Mouse (Mus musculus) liver, embryonic 15.5 days (tissue): ENCODE measurements around the gene Slc25a45. TPM values are rescaled to one million over a fixed set of nuclear protein-coding genes. Genes with fewer than 3 reads are reported as not detected.

Experiments
- polyA plus RNA-seq: library from polyadenylated mRNA; unstranded; fragments of >200 nt; fragmentation: Nextera tagmentation; extraction: Ambion mirVana; gene quantifications from 2 replicates; pipeline ENCODE4 v1.2.1, GENCODE M21; 2015

Slc25a45 gene
- polyA plus RNA-seq, 1 experiment from 2014 or later = 7.1 TPM

Other genes with a start within 250 kb of the Slc25a45 start
- gene Rela, start 240.3 kb upstream of the Slc25a45 start, polyA plus RNA-seq = 23.3 and 24.2 TPM in 2 replicates
- gene Sipa1, start 214.1 kb upstream of the Slc25a45 start, polyA plus RNA-seq = 28.2 and 32.5 TPM in 2 replicates
- 16.8 and 18.4 TPM in 2 replicates for gene Map3k11, start 189.1 kb upstream of the Slc25a45 start, polyA plus RNA-seq
- 9.2 and 12.1 TPM in 2 replicates for gene Pcnx3, start 188.9 kb upstream of the Slc25a45 start, polyA plus RNA-seq
- 0.15 and 0.28 TPM in 2 replicates for gene Kcnk7, start 173.4 kb upstream of the Slc25a45 start, polyA plus RNA-seq
- 110 and 121 TPM in 2 replicates for gene Ehbp1l1, start 151.5 kb upstream of the Slc25a45 start, polyA plus RNA-seq
- 39.3 and 39.8 TPM in 2 replicates for gene Fam89b, start 148.2 kb upstream of the Slc25a45 start, polyA plus RNA-seq
- 1.2 and 3.4 TPM in 2 replicates for gene Ltbp3, start 136.9 kb upstream of the Slc25a45 start, polyA plus RNA-seq
- gene Scyl1, start 106.4 kb upstream of the Slc25a45 start, polyA plus RNA-seq = 21.1 and 24.4 TPM in 2 replicates
- 12.9 and 13.1 TPM in 2 replicates for gene Frmd8, start 2.5 kb upstream of the Slc25a45 start, polyA plus RNA-seq
- gene Tigd3, start 16.3 kb downstream of the Slc25a45 start, polyA plus RNA-seq = 2.8 and 2.9 TPM in 2 replicates
- gene Dpf2, start 35.2 kb downstream of the Slc25a45 start, polyA plus RNA-seq = 52.7 and 59.4 TPM in 2 replicates
- 2.9 and 3.1 TPM in 2 replicates for gene Cdc42ep2, start 47.0 kb downstream of the Slc25a45 start, polyA plus RNA-seq
- 53.8 and 58.9 TPM in 2 replicates for gene Pola2, start 86.4 kb downstream of the Slc25a45 start, polyA plus RNA-seq
- gene Slc22a20, start 108.3 kb downstream of the Slc25a45 start, polyA plus RNA-seq = 0.05 TPM in 1 of 2 replicates, not detected in the other
- gene Capn1, start 138.1 kb downstream of the Slc25a45 start, polyA plus RNA-seq = 25.1 and 26.1 TPM in 2 replicates
- 13.3 and 17.3 TPM in 2 replicates for gene Syvn1, start 168.8 kb downstream of the Slc25a45 start, polyA plus RNA-seq
- 39.5 and 41.8 TPM in 2 replicates for gene Mrpl49, start 180.0 kb downstream of the Slc25a45 start, polyA plus RNA-seq
- gene Fau, start 180.0 kb downstream of the Slc25a45 start, polyA plus RNA-seq = 401 and 446 TPM in 2 replicates
- gene Znhit2, start 183.4 kb downstream of the Slc25a45 start, polyA plus RNA-seq = 19.1 and 19.5 TPM in 2 replicates
- 49.1 and 50.2 TPM in 2 replicates for gene Tm7sf2, start 190.6 kb downstream of the Slc25a45 start, polyA plus RNA-seq
- 27.3 and 30.8 TPM in 2 replicates for gene Vps51, start 199.4 kb downstream of the Slc25a45 start, polyA plus RNA-seq
- not detected in 2 replicates for gene Tmem262, start 202.2 kb downstream of the Slc25a45 start, polyA plus RNA-seq
- gene Gm28374, start 204.4 kb downstream of the Slc25a45 start, polyA plus RNA-seq = 0.48 and 0.67 TPM in 2 replicates
- 19.7 and 24.4 TPM in 2 replicates for gene Zfpl1, start 207.1 kb downstream of the Slc25a45 start, polyA plus RNA-seq
- gene Cdca5, start 207.2 kb downstream of the Slc25a45 start, polyA plus RNA-seq = 34.5 and 35.4 TPM in 2 replicates
- gene AC131692.1, start 216.6 kb downstream of the Slc25a45 start, polyA plus RNA-seq = 0.23 and 0.25 TPM in 2 replicates
- gene Naaladl1, start 228.0 kb downstream of the Slc25a45 start, polyA plus RNA-seq = 3.5 and 3.7 TPM in 2 replicates
- 23.2 and 24.0 TPM in 2 replicates for gene Sac3d1, start 240.8 kb downstream of the Slc25a45 start, polyA plus RNA-seq